Mouse (Mus musculus): ENCODE results near the gene Cactin.

Cactin gene

DNA sequence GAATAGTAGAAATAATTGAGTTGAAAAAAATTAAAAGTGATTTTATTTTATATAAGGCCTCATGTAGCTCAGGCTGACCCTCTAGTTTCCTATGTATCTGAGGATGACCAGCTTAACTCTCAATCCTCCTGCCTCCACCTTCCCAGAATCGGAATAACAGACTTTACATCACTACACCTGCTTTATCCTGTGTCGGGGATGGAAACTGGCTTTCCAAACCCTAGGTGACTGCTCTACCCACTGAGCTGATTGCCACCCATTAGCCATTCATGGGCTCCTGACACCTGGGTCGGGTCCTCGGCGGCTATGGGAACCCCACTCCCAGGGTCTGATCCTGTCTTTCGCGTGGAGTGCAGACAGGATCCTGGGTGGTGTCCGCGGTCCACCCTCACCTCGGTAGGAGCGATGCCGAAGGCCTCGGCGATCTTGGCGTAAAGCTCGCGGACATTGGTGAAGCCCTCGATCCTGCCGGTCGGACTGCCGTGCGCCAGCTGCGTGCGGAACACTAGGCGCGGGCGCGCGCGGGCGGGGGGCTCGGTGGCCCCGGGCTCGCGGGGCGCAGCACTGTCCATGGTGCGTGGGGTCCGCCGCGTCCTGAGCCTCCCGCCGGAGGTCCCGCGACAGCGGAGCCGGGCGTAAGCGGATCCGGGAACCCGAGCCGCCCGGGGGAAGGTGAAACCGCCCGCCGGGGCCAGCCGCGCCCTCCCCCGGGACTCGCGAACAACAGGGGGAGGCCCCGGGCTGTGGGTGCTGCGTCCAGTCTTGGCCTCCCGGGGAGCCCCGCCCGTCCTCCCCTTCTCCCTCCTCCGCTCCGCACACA is 22.0 kb downstream of the Cactin start, which contains the start of gene Gipc3:
Gipc3 (minus strand) TSS at position 581 of the 820 bp plus-strand sequence.
- DNase-seq (ENCODE audit: low spot score), result no peak

DNA sequence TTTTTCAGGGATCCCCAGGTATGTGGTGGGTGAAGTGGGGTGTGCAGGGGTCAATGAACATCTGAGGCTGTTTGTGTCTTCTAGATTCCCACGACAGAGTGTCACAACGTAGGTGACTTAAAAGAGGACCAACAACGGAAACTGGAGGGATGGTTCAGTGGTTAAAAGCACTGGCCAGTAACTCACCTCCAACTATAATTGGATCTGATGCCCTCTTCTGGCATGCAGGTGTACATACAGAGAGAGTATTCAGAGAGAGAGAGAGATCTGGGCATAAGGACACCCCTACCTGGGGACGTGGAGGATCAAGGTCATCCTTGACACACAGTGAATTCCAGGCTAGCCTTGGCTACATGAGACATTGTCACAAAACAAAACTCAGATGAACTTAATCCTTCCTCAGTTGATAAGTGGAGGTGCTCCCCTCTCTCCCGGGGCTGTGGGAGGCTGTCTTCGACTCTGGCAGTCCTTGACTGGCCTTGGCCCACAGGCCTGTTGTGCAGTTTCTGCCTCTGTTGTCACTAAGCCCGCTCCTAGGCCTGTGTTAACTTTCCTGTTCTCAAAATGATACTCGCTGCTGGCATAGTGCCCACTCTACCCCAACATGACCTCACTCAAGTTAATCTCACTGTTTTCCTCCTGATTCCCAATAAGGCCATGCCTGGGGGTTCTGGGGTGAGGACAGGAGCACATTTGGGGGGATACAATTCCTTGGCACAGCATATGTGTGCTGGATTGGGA is 23.7 kb downstream of the Cactin start:
- DNase-seq (ENCODE audit: low spot score), result no peak

DNA sequence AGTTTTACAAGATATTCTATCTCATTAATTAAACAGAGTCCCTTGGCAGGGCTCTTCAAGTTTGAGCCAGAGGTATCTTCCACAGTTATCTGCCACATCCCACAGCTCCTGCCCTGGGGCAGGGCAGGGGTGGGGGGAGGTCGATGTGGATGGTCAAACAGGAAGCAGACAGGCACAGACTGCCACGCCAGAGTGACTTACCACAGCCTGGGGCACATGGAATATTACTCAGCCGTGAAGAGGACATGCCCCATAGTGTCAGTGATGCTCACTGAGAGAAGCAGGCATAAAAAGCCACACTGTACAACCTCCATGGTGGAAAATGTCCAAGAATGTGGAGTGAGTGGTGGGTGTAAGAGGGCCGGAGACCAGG is 24.2 kb downstream of the Cactin start:
- no peak for DNase-seq (ENCODE audit: low spot score)

DNA sequence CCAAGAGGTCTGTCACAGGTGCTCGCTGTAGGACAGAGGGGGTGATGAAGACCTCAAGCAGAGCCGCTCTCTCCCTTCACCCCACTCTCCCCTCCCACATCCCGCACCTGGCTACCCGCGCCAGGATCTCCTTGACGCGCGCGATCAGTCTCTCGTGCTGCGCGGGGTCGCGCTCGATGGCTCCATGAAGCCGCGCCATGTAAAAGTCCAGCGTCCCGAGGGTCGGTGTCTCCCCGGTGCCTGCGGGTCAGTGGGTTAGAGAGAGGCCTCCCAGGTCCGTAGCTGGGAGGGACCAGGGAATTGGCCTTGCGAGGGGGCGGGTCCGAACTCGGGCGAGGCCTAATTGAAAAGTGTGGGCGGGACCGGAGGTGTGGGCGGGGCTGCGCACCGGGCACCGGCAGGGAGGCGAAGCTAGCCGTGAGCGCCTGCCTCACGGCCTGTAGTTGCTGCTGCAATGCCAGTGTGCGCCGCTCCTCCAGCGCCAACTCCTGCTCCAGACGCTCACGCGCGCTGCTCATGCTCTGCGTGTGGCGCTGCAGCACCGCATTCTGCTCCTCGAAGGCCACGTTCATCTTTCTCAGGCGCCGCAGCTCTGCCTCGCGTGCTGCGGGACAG is 25.7 kb downstream of the Cactin start:
- DNase-seq (ENCODE audit: low spot score), result peak; percentile 77

DNA sequence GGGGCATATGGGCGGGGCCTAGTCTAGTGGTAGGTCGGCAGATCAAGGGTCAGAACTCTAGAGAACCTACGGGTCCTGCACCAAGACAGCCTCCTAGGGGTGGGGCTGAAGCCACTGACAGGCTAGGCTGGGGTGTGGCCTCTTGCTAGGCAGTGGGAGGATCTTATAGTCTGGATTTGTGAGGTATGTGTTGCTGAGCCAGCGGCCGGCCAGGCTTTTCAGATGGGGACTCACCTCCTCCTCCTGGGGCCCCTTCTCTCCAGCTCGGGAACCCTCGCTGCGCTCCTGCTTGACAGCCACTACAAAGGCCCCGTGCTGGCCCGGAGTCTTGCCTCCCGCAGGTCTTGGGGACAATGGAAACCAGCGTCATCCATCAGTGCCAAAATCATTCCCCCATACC is 28.2 kb downstream of the Cactin start:
- DNase-seq (ENCODE audit: low spot score), result peak; percentile 64

DNA sequence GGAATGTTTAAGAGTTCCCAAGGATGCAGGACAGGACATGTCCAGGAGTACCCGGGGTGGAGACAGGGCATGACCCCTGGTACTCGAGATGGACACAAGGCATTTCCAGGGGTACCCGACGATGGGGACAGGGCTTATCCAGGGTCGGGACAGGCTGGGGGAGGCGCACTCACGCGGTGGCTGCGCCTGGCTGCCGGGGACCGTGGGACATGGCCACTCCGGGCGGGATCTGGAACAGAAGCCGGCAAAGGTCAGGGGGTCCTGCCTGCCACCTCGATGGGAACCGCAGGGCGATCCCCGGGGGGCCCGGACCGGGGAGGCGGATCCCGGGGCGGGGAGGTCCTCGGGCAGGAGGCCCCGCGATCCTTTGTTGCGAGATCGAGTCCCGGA is 29.1 kb downstream of the Cactin start:
- DNase-seq (ENCODE audit: low spot score), result no peak

DNA sequence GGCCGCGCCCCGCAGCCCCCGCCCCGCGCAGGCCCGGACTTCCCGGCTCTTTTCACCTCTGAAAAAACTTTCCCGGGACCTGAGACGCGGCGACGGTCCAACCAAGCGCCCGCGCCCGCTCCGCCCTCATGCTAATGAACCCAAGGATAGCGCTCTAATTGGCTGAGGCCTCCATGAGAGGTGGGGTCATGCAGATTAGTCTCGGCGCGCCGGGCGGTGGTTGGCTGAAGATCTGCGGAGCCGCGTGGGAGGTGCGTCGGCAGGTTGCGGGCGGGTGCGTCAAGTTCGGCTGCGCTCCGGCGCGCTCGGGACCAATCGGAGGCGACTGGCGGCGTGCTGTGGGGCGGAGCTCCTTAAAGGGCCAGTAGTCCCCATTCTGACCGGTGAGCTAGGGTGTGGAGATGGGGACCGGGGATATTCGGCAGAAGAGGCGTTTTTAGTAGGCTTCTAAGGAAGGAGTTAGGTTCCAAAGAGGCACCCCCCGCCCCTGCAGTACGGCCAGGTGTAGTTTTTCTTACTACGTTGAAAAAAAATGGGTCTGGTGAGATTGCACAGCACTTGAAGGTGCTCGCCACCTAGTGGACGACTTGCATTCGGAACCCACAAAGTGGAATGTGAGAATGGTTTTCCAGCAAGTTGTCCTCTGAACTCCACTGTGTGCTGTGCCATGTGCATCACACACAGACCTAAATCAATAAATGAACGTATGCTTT is 29.6 kb downstream of the Cactin start, which contains the start of gene Hmg20b:
Hmg20b (minus strand) TSS at position 130 of the 713 bp plus-strand sequence.
- DNase-seq (ENCODE audit: low spot score), result peak; percentile 99

DNA sequence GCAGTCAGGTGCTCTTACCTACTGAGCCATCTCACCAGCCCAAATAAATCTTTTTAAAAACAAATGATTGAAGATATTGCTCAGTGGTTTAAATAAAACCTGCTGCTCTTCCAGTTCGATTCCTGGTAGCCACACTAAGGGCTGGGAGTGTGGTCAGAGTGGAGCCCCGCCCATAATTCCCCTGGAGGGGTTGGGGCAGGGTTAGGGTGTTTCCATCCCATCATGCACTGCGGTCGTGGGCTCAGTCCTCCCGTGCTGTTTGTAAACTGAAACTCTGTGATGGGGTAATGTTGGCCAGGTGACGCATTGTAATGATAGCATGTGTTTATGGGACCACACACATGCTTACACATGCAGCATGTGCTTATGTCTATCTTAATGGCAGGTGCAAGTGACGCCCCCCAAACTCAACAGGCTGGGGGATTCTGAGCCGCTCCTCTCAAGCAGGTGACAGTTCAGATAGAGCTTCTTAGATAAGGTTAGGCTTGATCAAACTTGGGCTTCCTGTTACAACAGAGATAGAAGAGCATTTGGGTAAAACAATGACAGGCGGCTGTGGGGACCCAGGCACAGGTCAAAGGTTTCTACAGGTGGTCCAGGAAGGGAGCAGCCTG is 30.9 kb downstream of the Cactin start:
- DNase-seq (ENCODE audit: low spot score), result no peak

DNA sequence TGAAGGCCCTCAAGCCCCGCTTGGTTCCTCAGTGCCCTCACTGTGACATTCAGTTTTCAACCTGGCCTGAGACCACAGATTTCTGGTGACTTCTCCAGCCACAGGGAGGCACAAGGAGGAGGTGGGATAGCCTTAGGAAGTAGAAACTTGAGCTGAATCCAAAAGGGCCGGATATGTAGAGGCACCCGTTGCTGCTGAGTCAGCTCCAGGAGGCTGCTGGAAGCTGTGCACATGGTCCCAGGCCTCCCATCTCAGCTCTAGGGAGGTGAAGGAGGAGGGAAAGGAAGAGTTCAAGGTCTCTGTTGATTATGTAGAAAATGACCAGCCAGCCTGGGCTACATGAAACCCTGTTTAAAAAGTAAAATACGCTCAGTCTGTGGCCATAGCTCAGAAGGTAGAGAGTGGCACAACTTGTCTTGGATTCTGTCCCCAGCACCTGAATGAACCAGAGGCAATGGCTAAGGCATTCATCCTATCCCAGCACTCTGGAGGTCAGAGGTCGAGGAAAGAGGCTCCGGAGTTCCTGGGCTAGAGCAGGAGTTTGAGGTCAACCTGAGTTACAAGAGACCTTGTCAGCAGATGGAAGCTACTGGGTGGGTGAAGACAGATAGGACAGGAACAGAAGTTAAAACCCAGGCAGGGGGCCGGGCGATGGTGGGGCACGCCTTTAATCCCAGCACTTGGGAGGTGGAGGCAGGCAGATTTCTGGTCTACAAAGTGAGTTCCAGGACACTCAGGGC is 34.0 kb downstream of the Cactin start:
- no peak for DNase-seq (ENCODE audit: low spot score)

DNA sequence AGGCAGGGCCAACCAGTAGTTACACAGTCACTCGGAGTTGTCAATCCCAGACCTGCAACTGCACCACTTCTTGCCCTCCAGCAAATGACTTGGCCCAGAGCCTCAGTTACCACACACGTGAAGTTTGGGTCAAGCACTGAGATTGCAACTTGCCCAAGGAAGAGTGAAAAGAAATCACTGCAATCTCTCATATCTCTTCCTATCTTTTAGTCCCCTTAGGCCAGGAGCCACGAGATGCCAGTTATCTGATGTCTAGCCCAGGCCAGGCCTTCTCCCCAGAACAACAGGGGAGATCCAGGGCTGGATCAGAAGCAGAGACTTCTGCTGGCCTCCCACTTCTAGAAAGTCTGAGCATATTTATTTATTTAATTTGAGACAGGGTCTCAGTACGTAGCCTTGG is 34.6 kb downstream of the Cactin start:
- DNase-seq (ENCODE audit: low spot score), result no peak

DNA sequence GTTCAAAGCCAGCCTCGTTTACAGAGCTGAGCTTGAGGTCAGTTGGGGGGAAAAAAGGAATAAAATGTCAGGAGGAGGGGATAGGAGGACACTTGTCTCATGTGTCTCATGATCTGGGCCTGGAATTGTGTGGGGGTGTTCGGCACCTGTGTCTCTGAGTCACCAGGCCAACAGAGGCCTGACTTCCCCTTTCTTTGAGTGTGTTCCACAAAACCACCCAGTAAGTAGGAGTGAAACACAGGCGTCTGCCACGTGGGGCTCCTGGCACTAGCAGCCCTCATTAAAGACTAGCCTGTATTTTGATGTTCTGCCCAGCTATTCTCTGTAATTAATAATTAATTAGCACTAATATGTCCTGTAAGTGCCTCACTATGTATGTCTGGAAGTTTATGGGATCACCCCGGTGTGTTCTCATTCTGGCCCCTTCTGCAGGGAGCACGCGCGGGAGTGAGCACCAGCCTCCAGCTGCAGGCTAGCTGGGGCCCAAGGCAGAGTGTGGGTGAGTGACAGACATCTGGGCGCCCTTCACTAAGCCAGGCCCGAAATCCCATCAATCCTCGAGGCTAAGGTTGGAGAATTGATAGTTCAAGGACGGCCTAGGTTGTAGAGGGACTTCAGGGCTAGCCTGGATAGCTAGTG is 35.6 kb downstream of the Cactin start:
- no peak for DNase-seq (ENCODE audit: low spot score)

DNA sequence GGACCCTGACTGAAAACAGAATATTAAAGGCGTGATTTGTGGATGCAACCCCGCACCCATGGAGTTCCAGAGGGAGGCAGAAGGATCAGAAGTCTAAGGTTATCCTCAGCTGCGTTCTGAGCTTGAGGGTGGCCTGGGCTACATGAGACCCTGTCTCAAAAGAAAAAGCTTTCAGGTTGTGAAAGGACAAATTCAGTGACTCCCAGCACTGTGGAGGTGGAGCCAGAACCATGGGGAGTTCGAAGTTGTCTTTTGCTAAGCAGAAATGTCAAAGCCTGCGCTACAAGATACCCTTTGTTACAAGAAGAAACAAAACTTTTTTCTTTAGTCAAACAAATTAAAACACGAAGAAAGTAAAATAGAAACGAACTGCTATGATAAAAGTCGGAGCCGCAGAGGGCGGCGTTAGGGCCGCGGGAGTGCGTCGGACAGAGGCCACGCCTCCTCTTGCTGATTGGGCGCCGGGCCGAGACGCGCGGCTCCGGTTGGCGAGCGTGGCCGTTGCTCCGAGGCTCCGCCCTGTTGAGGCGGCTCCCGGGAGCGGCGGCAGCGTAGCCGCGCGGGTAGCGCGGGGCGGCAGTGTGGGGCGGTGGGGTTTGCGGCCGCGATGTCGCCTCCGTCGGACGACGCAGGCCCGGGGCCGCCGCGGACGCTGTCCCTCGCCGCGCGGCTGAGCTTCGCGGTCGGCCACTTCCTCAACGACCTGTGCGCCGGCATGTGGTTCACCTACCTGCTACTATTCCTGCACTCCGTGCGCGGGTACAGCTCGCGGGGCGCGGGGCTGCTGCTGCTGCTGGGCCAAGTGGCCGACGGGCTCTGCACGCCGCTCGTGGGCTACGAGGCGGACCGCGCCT is 36.3 kb downstream of the Cactin start, which contains the start of gene Mfsd12:
Mfsd12 (plus strand) TSS at position 501 of the 854 bp plus-strand sequence.
- peak; percentile 93 for DNase-seq (ENCODE audit: low spot score)

DNA sequence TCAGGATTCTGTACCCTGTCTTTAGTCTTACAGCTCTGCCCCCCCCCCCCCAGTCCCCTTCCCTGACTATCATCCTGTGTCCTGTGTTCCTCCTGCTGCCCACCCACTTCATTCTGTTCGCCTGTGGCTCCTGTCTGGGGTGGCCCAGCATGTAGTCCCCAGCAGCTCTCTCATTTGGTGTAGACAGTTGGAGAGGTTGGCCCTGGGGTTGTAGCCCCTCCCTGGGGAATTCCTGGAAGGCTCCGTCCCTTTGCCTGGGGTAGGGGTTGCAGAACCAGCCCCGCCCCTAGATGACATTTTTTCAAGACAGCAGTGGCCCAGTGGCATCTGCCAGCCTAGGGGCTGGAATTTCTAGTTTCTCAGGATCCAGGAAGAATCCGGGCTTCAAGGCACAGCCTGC is 37.3 kb downstream of the Cactin start:
- no peak for DNase-seq (ENCODE audit: low spot score)

DNA sequence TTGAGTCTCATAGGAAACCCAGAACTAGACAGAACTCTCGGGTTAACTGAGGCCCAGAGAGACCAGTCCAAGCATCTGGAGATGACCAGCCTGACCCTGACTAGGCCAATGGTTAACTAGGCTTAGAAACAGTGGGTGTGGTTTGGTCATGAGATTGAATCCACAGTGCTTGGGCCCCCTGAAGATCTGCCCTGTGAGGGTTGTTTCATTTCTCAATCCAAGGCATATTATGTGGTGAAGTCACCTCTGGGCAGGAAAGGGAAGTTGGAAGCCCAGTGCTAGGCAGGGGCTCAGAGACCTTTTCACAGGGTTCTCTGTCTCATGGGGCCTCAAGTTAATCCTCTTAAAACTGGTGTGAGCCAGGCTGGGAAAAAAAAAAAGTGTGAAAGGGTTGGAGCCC is 37.9 kb downstream of the Cactin start:
- no peak for DNase-seq (ENCODE audit: low spot score)

DNA sequence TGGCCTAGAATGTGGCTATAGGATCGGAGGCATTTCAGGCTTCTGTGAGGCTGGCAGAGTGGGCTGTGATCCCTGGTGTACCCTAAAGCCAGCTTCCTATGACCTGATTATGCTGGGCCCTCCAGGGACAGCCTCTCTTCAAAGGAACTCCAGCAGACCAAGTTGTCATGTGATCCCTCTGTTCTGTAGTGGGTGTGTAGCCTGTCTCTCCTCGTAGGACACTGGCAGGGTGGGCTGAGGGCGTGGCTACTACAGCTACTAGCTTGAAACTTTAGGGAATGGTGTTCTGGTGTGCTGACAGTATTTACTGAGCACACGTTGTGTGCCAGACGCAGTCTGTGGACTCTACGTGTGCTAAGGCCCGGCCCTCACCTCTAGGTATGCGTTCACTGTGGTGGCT is 39.8 kb downstream of the Cactin start:
- no peak for DNase-seq (ENCODE audit: low spot score)

DNA sequence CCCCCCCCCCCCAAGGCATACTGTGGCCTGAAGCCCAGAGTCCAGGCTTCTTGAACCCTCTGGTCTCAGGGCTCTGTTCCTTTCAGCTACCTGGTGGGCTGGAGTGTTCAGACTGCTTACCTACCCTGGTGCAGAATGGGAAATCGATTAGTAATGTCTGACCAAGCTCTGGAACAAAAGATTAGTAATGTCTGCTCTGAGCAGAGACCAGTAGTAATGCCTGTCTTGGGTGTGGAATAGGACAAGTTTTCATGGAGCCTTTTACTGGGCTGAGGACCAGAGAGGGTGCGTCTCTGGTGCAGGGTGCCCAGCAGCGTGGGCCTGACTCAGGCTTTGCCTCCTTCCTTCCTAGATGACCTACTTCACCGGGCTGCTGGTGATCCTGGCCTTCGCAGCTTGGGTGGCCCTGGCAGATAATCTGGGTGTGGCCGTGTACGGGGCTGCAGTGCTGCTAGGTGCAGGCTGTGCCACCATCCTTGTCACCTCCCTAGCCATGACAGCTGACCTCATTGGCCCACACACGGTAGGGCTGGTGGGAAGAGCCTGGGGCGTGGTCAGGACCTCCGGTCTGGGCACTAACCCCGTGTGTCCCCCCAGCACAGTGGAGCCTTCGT is 41.5 kb downstream of the Cactin start:
- DNase-seq (ENCODE audit: low spot score), result no peak

DNA sequence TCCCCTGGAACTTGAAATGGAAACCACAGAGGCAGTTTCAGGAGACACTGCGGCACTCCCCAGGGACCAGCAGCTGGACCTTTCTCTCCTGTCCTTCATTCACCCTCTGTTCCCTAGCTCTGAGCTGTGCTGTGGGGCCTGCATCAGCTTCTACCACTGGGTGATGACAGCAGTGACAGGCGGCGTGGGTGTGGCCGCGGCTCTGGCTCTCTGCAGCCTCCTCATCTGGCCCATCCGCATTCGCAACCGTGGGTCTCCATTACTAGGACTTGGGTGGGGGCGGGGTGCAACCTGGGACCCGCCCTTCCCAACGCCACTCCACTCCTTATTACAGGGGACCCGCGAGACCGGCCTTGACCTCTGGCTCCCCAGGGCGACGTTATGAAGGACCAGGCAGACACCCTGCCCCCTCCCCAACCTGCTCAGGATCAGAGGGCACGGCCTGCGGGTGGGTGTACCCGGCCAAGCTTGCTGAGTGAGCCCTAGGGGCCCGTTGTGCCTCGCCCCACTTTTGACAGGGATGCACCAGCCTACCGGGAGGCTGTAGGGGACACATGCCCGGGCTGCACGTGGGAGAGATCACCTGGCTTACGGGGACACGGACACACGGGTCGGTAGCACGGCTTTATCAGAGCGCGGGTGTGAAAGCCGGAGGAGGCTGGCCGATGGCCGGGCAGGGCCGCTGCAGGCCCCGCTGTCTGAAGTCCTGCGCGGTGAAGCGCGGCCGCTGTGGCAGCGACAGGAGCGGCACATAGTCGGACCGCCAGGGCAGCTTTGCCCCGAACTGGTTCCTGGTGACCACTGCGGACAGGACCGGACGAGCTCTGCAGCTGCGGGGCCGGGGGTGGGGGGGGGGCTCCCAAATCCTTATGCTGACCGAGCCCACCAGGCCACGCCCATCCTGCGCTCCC is 42.8 kb downstream of the Cactin start:
- DNase-seq (ENCODE audit: low spot score), result no peak

DNA sequence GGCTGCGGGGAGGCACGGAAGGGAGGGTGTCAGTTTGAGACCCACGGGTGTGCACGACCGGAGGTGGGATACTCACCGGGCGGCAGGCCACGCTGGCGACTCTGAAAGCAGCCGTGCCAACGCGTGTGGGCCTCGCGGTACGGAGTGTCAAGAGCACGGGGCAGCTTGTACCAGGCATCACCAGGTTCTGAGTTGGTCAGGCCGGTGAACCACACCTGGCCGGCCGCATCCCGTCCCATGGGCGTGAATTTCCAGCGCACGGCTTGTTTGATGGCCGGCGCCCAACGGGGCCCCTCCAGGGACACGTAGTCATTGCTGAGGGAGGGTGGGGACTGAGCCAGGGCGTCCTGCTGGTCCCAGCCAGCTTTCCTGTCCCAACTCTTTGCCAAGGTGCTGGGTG is 43.8 kb downstream of the Cactin start:
- peak; percentile 56 for DNase-seq (ENCODE audit: low spot score)

Measured in urinary bladder, postnatal 14 days (tissue).